Mouse (Mus musculus): ENCODE results near the gene Lama5. TPM values are rescaled to one million over a fixed set of nuclear protein-coding genes. Genes with fewer than 3 reads are reported as not detected.
A peak's percentile ranks its signal among the peaks of the same experiment; 100 is the strongest.
"Not testable (repeated sequence)": the region's sequence is repeated elsewhere in the genome, so short reads cannot be mapped to it uniquely, and the experiment has no call there.

The Lama5 gene
- polyA plus RNA-seq, 1 experiment from 2014 or later, result 7.8 TPM

GRCm38 (mm10) chr2:180185686-180186085 lies 40.0 kb downstream of the Lama5 start:
- no peak overlapping the region for H3K4me2 ChIP-seq (ENCODE audit: low read depth, low read length, severe bottlenecking)
- no peaks in the 10 kb centered on the region for H3K27me3 ChIP-seq (ENCODE audit: control insufficient read depth, insufficient read depth, low read length)
- H3K9ac ChIP-seq (ENCODE audit: low read length), result no peak overlapping the region
- no peak overlapping the region for H3K4me3 ChIP-seq (ENCODE audit: low read depth, low read length)
- no peak overlapping the region for H3K27ac ChIP-seq (ENCODE audit: low read depth, low read length)
- H3K9me3 ChIP-seq (ENCODE audit: control insufficient read depth, low read length), result no peaks in the 10 kb centered on the region
- no peaks in the 10 kb centered on the region for H3K4me1 ChIP-seq (replicated peaks; ENCODE audit: control insufficient read depth, insufficient read depth, low read length)
- no peaks in the 10 kb centered on the region for H3K36me3 ChIP-seq (ENCODE audit: control insufficient read depth, insufficient read depth, low read length)
- DNase-seq (ENCODE audit: low spot score), result no peak
- no peak for ATAC-seq (replicated peaks; ENCODE audit: low FRiP score)
- 91% methylated on average over 14 of the region's 14 CpGs for WGBS

GRCm38 (mm10) chr2:180184752-180185109 lies 40.9 kb downstream of the Lama5 start:
- ATAC-seq (replicated peaks; ENCODE audit: low FRiP score) (no peak), DNase-seq (ENCODE audit: low spot score) (no peak)
- no peak overlapping the region for H3K9ac ChIP-seq (ENCODE audit: low read length)
- H3K27me3 ChIP-seq (ENCODE audit: control insufficient read depth, insufficient read depth, low read length), result no peaks in the 10 kb centered on the region
- H3K4me3 ChIP-seq (ENCODE audit: low read depth, low read length), result no peak overlapping the region
- no peak overlapping the region for H3K27ac ChIP-seq (ENCODE audit: low read depth, low read length)
- no peaks in the 10 kb centered on the region for H3K9me3 ChIP-seq (ENCODE audit: control insufficient read depth, low read length)
- H3K36me3 ChIP-seq (ENCODE audit: control insufficient read depth, insufficient read depth, low read length), result no peaks in the 10 kb centered on the region
- WGBS, result 88% methylated on average over 6 of the region's 6 CpGs
- no peak overlapping the region for H3K4me2 ChIP-seq (ENCODE audit: low read depth, low read length, severe bottlenecking)
- H3K4me1 ChIP-seq (replicated peaks; ENCODE audit: control insufficient read depth, insufficient read depth, low read length), result no peaks in the 10 kb centered on the region

- Histone ChIP-seq H3K27ac (ENCODE audit: low read depth, low read length) (no peak overlapping the region), H3K4me2 (ENCODE audit: low read depth, low read length, severe bottlenecking) (no peak overlapping the region), H3K9me3 (ENCODE audit: control insufficient read depth, low read length) (no peaks in the 10 kb centered on the region), H3K36me3 (ENCODE audit: control insufficient read depth, insufficient read depth, low read length) (no peaks in the 10 kb centered on the region), H3K4me1 (replicated peaks; ENCODE audit: control insufficient read depth, insufficient read depth, low read length) (no peaks in the 10 kb centered on the region), H3K4me3 (ENCODE audit: low read depth, low read length) (no peak overlapping the region), H3K9ac (ENCODE audit: low read length) (no peak overlapping the region), H3K27me3 (ENCODE audit: control insufficient read depth, insufficient read depth, low read length) (no peaks in the 10 kb centered on the region)
- DNase-seq (ENCODE audit: low spot score), result no peak
- WGBS, result 93% methylated on average over 24 of the region's 24 CpGs
- no peak for ATAC-seq (replicated peaks; ENCODE audit: low FRiP score)
These were observed 41.5 kb downstream of the Lama5 start for GRCm38 (mm10) chr2:180184011-180184751.

GRCm38 (mm10) chr2:180181542-180181941 lies 44.1 kb downstream of the Lama5 start:
- no peak for ATAC-seq (replicated peaks; ENCODE audit: low FRiP score)
- H3K4me3 ChIP-seq (ENCODE audit: low read depth, low read length), result no peak overlapping the region
- H3K36me3 ChIP-seq (ENCODE audit: control insufficient read depth, insufficient read depth, low read length), result peaks cover 5% of the 10 kb centered on the region; the same call in 1 of the 2 replicates
- no peaks in the 10 kb centered on the region for H3K4me1 ChIP-seq (replicated peaks; ENCODE audit: control insufficient read depth, insufficient read depth, low read length)
- 90% methylated on average over 9 of the region's 9 CpGs for WGBS
- H3K4me2 ChIP-seq (ENCODE audit: low read depth, low read length, severe bottlenecking), result no peak overlapping the region
- H3K27me3 ChIP-seq (ENCODE audit: control insufficient read depth, insufficient read depth, low read length), result no peaks in the 10 kb centered on the region
- H3K9ac ChIP-seq (ENCODE audit: low read length), result no peak overlapping the region
- no peaks in the 10 kb centered on the region for H3K9me3 ChIP-seq (ENCODE audit: control insufficient read depth, low read length)
- H3K27ac ChIP-seq (ENCODE audit: low read depth, low read length), result no peak overlapping the region
- DNase-seq (ENCODE audit: low spot score), result no peak

GRCm38 (mm10) chr2:180175725-180176124 lies 49.9 kb downstream of the Lama5 start:
- peaks cover 6% of the 10 kb centered on the region; the same call in 1 of the 2 replicates for H3K36me3 ChIP-seq (ENCODE audit: control insufficient read depth, insufficient read depth, low read length)
- 94% methylated on average over 7 of the region's 7 CpGs for WGBS
- H3K4me2 ChIP-seq (ENCODE audit: low read depth, low read length, severe bottlenecking), result no peak overlapping the region
- no peaks in the 10 kb centered on the region for H3K9me3 ChIP-seq (ENCODE audit: control insufficient read depth, low read length)
- H3K9ac ChIP-seq (ENCODE audit: low read length), result no peak overlapping the region
- H3K4me1 ChIP-seq (replicated peaks; ENCODE audit: control insufficient read depth, insufficient read depth, low read length), result peaks cover 13% of the 10 kb centered on the region
- no peak overlapping the region for H3K4me3 ChIP-seq (ENCODE audit: low read depth, low read length)
- no peak overlapping the region for H3K27ac ChIP-seq (ENCODE audit: low read depth, low read length)
- ATAC-seq (replicated peaks; ENCODE audit: low FRiP score) (no peak), DNase-seq (ENCODE audit: low spot score) (no peak)
- H3K27me3 ChIP-seq (ENCODE audit: control insufficient read depth, insufficient read depth, low read length), result no peaks in the 10 kb centered on the region

- no peak overlapping the region for H3K27ac ChIP-seq (ENCODE audit: low read depth, low read length)
- no peaks in the 10 kb centered on the region for H3K27me3 ChIP-seq (ENCODE audit: control insufficient read depth, insufficient read depth, low read length)
- no peak for ATAC-seq (replicated peaks; ENCODE audit: low FRiP score)
- no peak overlapping the region for H3K9ac ChIP-seq (ENCODE audit: low read length)
- peaks cover 6% of the 10 kb centered on the region; the same call in 1 of the 2 replicates for H3K36me3 ChIP-seq (ENCODE audit: control insufficient read depth, insufficient read depth, low read length)
- no peak for DNase-seq (ENCODE audit: low spot score)
- no peak overlapping the region for H3K4me2 ChIP-seq (ENCODE audit: low read depth, low read length, severe bottlenecking)
- no peak overlapping the region for H3K4me3 ChIP-seq (ENCODE audit: low read depth, low read length)
- 88% methylated on average over 5 of the region's 5 CpGs for WGBS
- no peaks in the 10 kb centered on the region for H3K9me3 ChIP-seq (ENCODE audit: control insufficient read depth, low read length)
- peaks cover 13% of the 10 kb centered on the region for H3K4me1 ChIP-seq (replicated peaks; ENCODE audit: control insufficient read depth, insufficient read depth, low read length)
These were observed 51.5 kb downstream of the Lama5 start for GRCm38 (mm10) chr2:180174121-180174520.

- H3K4me3 ChIP-seq (ENCODE audit: low read depth, low read length); H3K27me3 ChIP-seq (ENCODE audit: control insufficient read depth, insufficient read depth, low read length); ATAC-seq (replicated peaks; ENCODE audit: low FRiP score); H3K9ac ChIP-seq (ENCODE audit: low read length); DNase-seq (ENCODE audit: low spot score); H3K36me3 ChIP-seq (ENCODE audit: control insufficient read depth, insufficient read depth, low read length); H3K27ac ChIP-seq (ENCODE audit: low read depth, low read length); H3K9me3 ChIP-seq (ENCODE audit: control insufficient read depth, low read length); H3K4me2 ChIP-seq (ENCODE audit: low read depth, low read length, severe bottlenecking): not testable (repeated sequence)
- peaks cover 13% of the 10 kb centered on the region for H3K4me1 ChIP-seq (replicated peaks; ENCODE audit: control insufficient read depth, insufficient read depth, low read length)
- WGBS, result 94% methylated on average over 8 of the region's 8 CpGs
These were observed 51.9 kb downstream of the Lama5 start for GRCm38 (mm10) chr2:180173711-180174110.

- Histone ChIP-seq H3K9ac (ENCODE audit: low read length) (no peak overlapping the region), H3K4me1 (replicated peaks; ENCODE audit: control insufficient read depth, insufficient read depth, low read length) (peaks cover 13% of the 10 kb centered on the region), H3K9me3 (ENCODE audit: control insufficient read depth, low read length) (no peaks in the 10 kb centered on the region), H3K4me2 (ENCODE audit: low read depth, low read length, severe bottlenecking) (no peak overlapping the region), H3K4me3 (ENCODE audit: low read depth, low read length) (peak overlapping the region; percentile 99; the same call in 1 of the 2 replicates), H3K27me3 (ENCODE audit: control insufficient read depth, insufficient read depth, low read length) (no peaks in the 10 kb centered on the region), H3K27ac (ENCODE audit: low read depth, low read length) (no peak overlapping the region), H3K36me3 (ENCODE audit: control insufficient read depth, insufficient read depth, low read length) (peaks cover 6% of the 10 kb centered on the region; the same call in 1 of the 2 replicates)
- no peak for ATAC-seq (replicated peaks; ENCODE audit: low FRiP score)
- WGBS, result 85% methylated on average over 4 of the region's 4 CpGs
- no peak for DNase-seq (ENCODE audit: low spot score)
These were observed 52.5 kb downstream of the Lama5 start for GRCm38 (mm10) chr2:180173163-180173562.

- no peak overlapping the region for H3K27ac ChIP-seq (ENCODE audit: low read depth, low read length)
- peaks cover 6% of the 10 kb centered on the region; the same call in 1 of the 2 replicates for H3K36me3 ChIP-seq (ENCODE audit: control insufficient read depth, insufficient read depth, low read length)
- peaks cover 13% of the 10 kb centered on the region for H3K4me1 ChIP-seq (replicated peaks; ENCODE audit: control insufficient read depth, insufficient read depth, low read length)
- no peaks in the 10 kb centered on the region for H3K27me3 ChIP-seq (ENCODE audit: control insufficient read depth, insufficient read depth, low read length)
- peak overlapping the region; percentile 93 for H3K9ac ChIP-seq (ENCODE audit: low read length)
- WGBS, result 5% methylated on average over 7 of the region's 9 CpGs
- peak overlapping the region; percentile 91 for H3K4me2 ChIP-seq (ENCODE audit: low read depth, low read length, severe bottlenecking)
- H3K4me3 ChIP-seq (ENCODE audit: low read depth, low read length), result peak overlapping the region; percentile 99
- no peaks in the 10 kb centered on the region for H3K9me3 ChIP-seq (ENCODE audit: control insufficient read depth, low read length)
- no peak for DNase-seq (ENCODE audit: low spot score)
- no peak for ATAC-seq (replicated peaks; ENCODE audit: low FRiP score)
These were observed 53.5 kb downstream of the Lama5 start for GRCm38 (mm10) chr2:180172152-180172551.
